Mouse (Mus musculus) right cerebral cortex, adult 18-20 months (tissue): ENCODE data around the gene C1qtnf7.

Experiments used
- DNase-seq: peaks from one replicate; pipeline ENCODE4 v3.0.0; 2022; ENCODE audit warnings: mixed read lengths

Gene C1qtnf7

GRCm38 (mm10) chr5:43515401-43515976, at the start of gene C1qtnf7:
C1qtnf7 (plus strand) TSS chr5:43515538.
- DNase-seq = peak; percentile 13

GRCm38 (mm10) chr5:43466762-43467161, 48.6 kb upstream of the C1qtnf7 start:
- DNase-seq = no peak

GRCm38 (mm10) chr5:43467214-43467613, 48.1 kb upstream of the C1qtnf7 start:
- no peak for DNase-seq

- no peak for DNase-seq
Measured at GRCm38 (mm10) chr5:43468937-43469336, 46.4 kb upstream of the C1qtnf7 start.

GRCm38 (mm10) chr5:43477953-43478352, 37.4 kb upstream of the C1qtnf7 start:
- DNase-seq = no peak

GRCm38 (mm10) chr5:43480046-43480445, 35.3 kb upstream of the C1qtnf7 start:
- no peak for DNase-seq

GRCm38 (mm10) chr5:43480786-43481185, 34.6 kb upstream of the C1qtnf7 start:
- no peak for DNase-seq

- no peak for DNase-seq
Measured at GRCm38 (mm10) chr5:43481824-43482223, 33.5 kb upstream of the C1qtnf7 start.

- no peak for DNase-seq
Measured at GRCm38 (mm10) chr5:43501887-43502286, 13.5 kb upstream of the C1qtnf7 start.

- no peak for DNase-seq
Measured at GRCm38 (mm10) chr5:43504243-43504786, 11.0 kb upstream of the C1qtnf7 start.

- no peak for DNase-seq
Measured at GRCm38 (mm10) chr5:43508470-43508869, 6.9 kb upstream of the C1qtnf7 start.

GRCm38 (mm10) chr5:43508892-43509291, 6.4 kb upstream of the C1qtnf7 start:
- no peak for DNase-seq

- no peak for DNase-seq
Measured at GRCm38 (mm10) chr5:43511126-43511525, 4.2 kb upstream of the C1qtnf7 start.

- no peak for DNase-seq
Measured at GRCm38 (mm10) chr5:43516491-43516890, 1.2 kb downstream of the C1qtnf7 start.

GRCm38 (mm10) chr5:43517313-43517712, 2.0 kb downstream of the C1qtnf7 start:
- no peak for DNase-seq

- no peak for DNase-seq
Measured at GRCm38 (mm10) chr5:43519905-43520304, 4.6 kb downstream of the C1qtnf7 start.

- DNase-seq = no peak
Measured at GRCm38 (mm10) chr5:43521369-43521768, 6.0 kb downstream of the C1qtnf7 start.

- DNase-seq = no peak
Measured at GRCm38 (mm10) chr5:43522866-43523265, 7.5 kb downstream of the C1qtnf7 start.

- no peak for DNase-seq
Measured at GRCm38 (mm10) chr5:43526874-43527584, 11.7 kb downstream of the C1qtnf7 start.

- DNase-seq = no peak
Measured at GRCm38 (mm10) chr5:43530186-43530585, 14.8 kb downstream of the C1qtnf7 start.

- no peak for DNase-seq
Measured at GRCm38 (mm10) chr5:43530886-43531285, 15.5 kb downstream of the C1qtnf7 start.

- DNase-seq = no peak
Measured at GRCm38 (mm10) chr5:43538322-43539167, 23.2 kb downstream of the C1qtnf7 start.

- DNase-seq = no peak
Measured at GRCm38 (mm10) chr5:43539168-43539516, 23.8 kb downstream of the C1qtnf7 start.

- no peak for DNase-seq
Measured at GRCm38 (mm10) chr5:43539871-43540270, 24.5 kb downstream of the C1qtnf7 start.
